ENCODE assay signal across 27 mouse cellular contexts in genomic region chr2:102959067-102959645, GRCm38 (mm10). TPM values are rescaled to one million over a fixed set of nuclear protein-coding genes. Genes with fewer than 3 reads are reported as not detected.
A peak's percentile ranks its signal among the peaks of the same experiment; 100 is the strongest.
DNase-seq lines count a peak whose midpoint lies in the region; ATAC-seq and TF ChIP-seq lines count a peak whose summit lies in the region.
"Had no signal": no experiment of that assay in that cellular context is flagged by ENCODE, and none has a peak within 500 bp of the region (broad histone marks: within the 10 kb centered on the region; RNA-seq: fewer than 3 reads in every experiment).

No protein-coding gene starts in this region.

- H3K36me3 ChIP-seq in heart, embryonic 10.5 days: no peaks in the 10 kb centered on the region
- H3K36me3 ChIP-seq in liver, postnatal 0 days (replicated peaks; ENCODE audit: insufficient read depth, low read length): no peaks in the 10 kb centered on the region
- no peaks in the 10 kb centered on the region for H3K36me3 ChIP-seq in liver, embryonic 11.5 days (ENCODE audit: control insufficient read depth, insufficient read depth, low read length)
- no peaks in the 10 kb centered on the region for H3K36me3 ChIP-seq in stomach, postnatal 0 days (ENCODE audit: control insufficient read depth, insufficient read depth, low read length)
- H3K36me3 ChIP-seq: embryonic facial prominence, embryonic 13.5 days; forebrain, embryonic 10.5 days; forebrain, embryonic 15.5 days; G1E; intestine, embryonic 15.5 days; limb, embryonic 12.5 days; midbrain, embryonic 12.5 days had no signal

- TF ChIP-seq CTCF in liver, postnatal 0 days (IDR thresholded peaks at IDR 0.05; ENCODE audit: low read depth): no peak
- TF ChIP-seq CTCF in stomach, postnatal 0 days (IDR thresholded peaks at IDR 0.05; ENCODE audit: low read depth): no peak

- H3K4me3 ChIP-seq in heart, embryonic 10.5 days: no peak overlapping the region
- H3K4me3 ChIP-seq in liver, postnatal 0 days (ENCODE audit: low read depth, low read length): no peak overlapping the region
- H3K4me3 ChIP-seq in liver, embryonic 11.5 days (ENCODE audit: low read depth, low read length): no peak overlapping the region
- no peak overlapping the region for H3K4me3 ChIP-seq in stomach, postnatal 0 days (ENCODE audit: low read depth, low read length)
- H3K4me3 ChIP-seq: embryonic facial prominence, embryonic 13.5 days; forebrain, embryonic 10.5 days; forebrain, embryonic 15.5 days; gastrocnemius, adult 2 months; intestine, embryonic 15.5 days; limb, embryonic 12.5 days; midbrain, embryonic 12.5 days had no signal

- H3K27me3 ChIP-seq in heart, embryonic 10.5 days (ENCODE audit: insufficient read depth, poor library complexity, severe bottlenecking): no peaks in the 10 kb centered on the region
- H3K27me3 ChIP-seq in liver, postnatal 0 days (ENCODE audit: insufficient read depth, low read length): no peaks in the 10 kb centered on the region
- no peaks in the 10 kb centered on the region for H3K27me3 ChIP-seq in liver, embryonic 11.5 days (replicated peaks; ENCODE audit: control insufficient read depth, insufficient read depth, low read length)
- no peaks in the 10 kb centered on the region for H3K27me3 ChIP-seq in stomach, postnatal 0 days (ENCODE audit: control insufficient read depth, insufficient read depth, low read length)
- H3K27me3 ChIP-seq: embryonic facial prominence, embryonic 13.5 days; forebrain, embryonic 15.5 days; intestine, embryonic 15.5 days; limb, embryonic 12.5 days; midbrain, embryonic 12.5 days had no signal

- ATAC-seq in liver, postnatal 0 days: no peak
- ATAC-seq in liver, embryonic 11.5 days (replicated peaks; ENCODE audit: low FRiP score): no peak
- ATAC-seq in megakaryocyte progenitor cell, adult 5-6 weeks (replicated peaks; ENCODE audit: poor library complexity): peak; percentile 92
- ATAC-seq in stomach, postnatal 0 days (ENCODE audit: low FRiP score, low TSS enrichment): no peak
- no peak for ATAC-seq in activated CD4-positive, CD25-positive, alpha-beta regulatory T cell, adult 4 months
- ATAC-seq: forebrain, embryonic 15.5 days; hindbrain, embryonic 16.5 days; intestine, embryonic 15.5 days had no signal

- TF ChIP-seq EP300 in liver, postnatal 0 days (IDR thresholded peaks at IDR 0.05; ENCODE audit: low read depth): no peak
- no peak for TF ChIP-seq EP300 in stomach, postnatal 0 days (optimal IDR thresholded peaks at IDR 0.05)

- H3K4me1 ChIP-seq in heart, embryonic 10.5 days: peaks cover 21% of the 10 kb centered on the region
- no peaks in the 10 kb centered on the region for H3K4me1 ChIP-seq in liver, postnatal 0 days (ENCODE audit: insufficient read depth)
- no peaks in the 10 kb centered on the region for H3K4me1 ChIP-seq in liver, embryonic 11.5 days (replicated peaks; ENCODE audit: control insufficient read depth, insufficient read depth, low read length)
- H3K4me1 ChIP-seq in stomach, postnatal 0 days (replicated peaks; ENCODE audit: control insufficient read depth, insufficient read depth): no peaks in the 10 kb centered on the region
- H3K4me1 ChIP-seq: forebrain, embryonic 15.5 days; intestine, embryonic 15.5 days; limb, embryonic 12.5 days; midbrain, embryonic 12.5 days had no signal

- H3K4me2 ChIP-seq in liver, postnatal 0 days (ENCODE audit: low read depth, low read length): no peak overlapping the region
- H3K4me2 ChIP-seq in liver, embryonic 11.5 days: no peak overlapping the region
- no peak overlapping the region for H3K4me2 ChIP-seq in stomach, postnatal 0 days (replicated peaks; ENCODE audit: low read depth)
- H3K4me2 ChIP-seq: embryonic facial prominence, embryonic 13.5 days; forebrain, embryonic 15.5 days; intestine, embryonic 15.5 days; limb, embryonic 12.5 days; midbrain, embryonic 12.5 days had no signal

- no peak for DNase-seq in heart, embryonic 10.5 days (ENCODE audit: low spot score)
- DNase-seq in heart, postnatal 4 days: no peak
- no peak for DNase-seq in liver, postnatal 0 days
- no peak for DNase-seq in liver, embryonic 11.5 days (ENCODE audit: low spot score)
- DNase-seq in stomach, postnatal 0 days (ENCODE audit: low spot score): no peak
- no peak for DNase-seq in frontal cortex, postnatal 14 days (ENCODE audit: low spot score in 2 of 2)
- DNase-seq: adrenal gland, postnatal 14 days; cerebellum, adult 18-20 months; gastrocnemius, adult 2 months; gastrocnemius, postnatal 36 days; kidney, postnatal 10 days; layer of hippocampus, postnatal 36 days; lung, postnatal 4 days; right cerebral cortex, adult 18-20 months; spleen, adult 18-20 months; thymus, adult 2 months; thymus, postnatal 36 days had no signal

- H3K27ac ChIP-seq in heart, embryonic 10.5 days: peak overlapping the region; percentile 80
- H3K27ac ChIP-seq in liver, postnatal 0 days (ENCODE audit: low read depth): peak overlapping the region; percentile 34; the same call in 1 of the 2 replicates
- H3K27ac ChIP-seq in liver, embryonic 11.5 days (ENCODE audit: low read depth, low read length): no peak overlapping the region
- peak overlapping the region; percentile 40; the same call in 1 of the 2 replicates for H3K27ac ChIP-seq in stomach, postnatal 0 days (replicated peaks)
- H3K27ac ChIP-seq: embryonic facial prominence, embryonic 13.5 days; forebrain, embryonic 10.5 days; forebrain, embryonic 15.5 days; gastrocnemius, adult 2 months; intestine, embryonic 15.5 days; limb, embryonic 12.5 days; midbrain, embryonic 12.5 days had no signal

- no peak overlapping the region for H3K9ac ChIP-seq in liver, postnatal 0 days (replicated peaks)
- H3K9ac ChIP-seq in liver, embryonic 11.5 days (ENCODE audit: low read depth, low read length): no peak overlapping the region
- no peak overlapping the region for H3K9ac ChIP-seq in stomach, postnatal 0 days (ENCODE audit: low read length)
- H3K9ac ChIP-seq: embryonic facial prominence, embryonic 13.5 days; forebrain, embryonic 15.5 days; intestine, embryonic 15.5 days; limb, embryonic 12.5 days; midbrain, embryonic 12.5 days had no signal

- no peaks in the 10 kb centered on the region for H3K9me3 ChIP-seq in heart, embryonic 10.5 days
- no peaks in the 10 kb centered on the region for H3K9me3 ChIP-seq in liver, postnatal 0 days (ENCODE audit: low read length)
- H3K9me3 ChIP-seq in liver, embryonic 11.5 days (ENCODE audit: control insufficient read depth, low read length): no peaks in the 10 kb centered on the region
- no peaks in the 10 kb centered on the region for H3K9me3 ChIP-seq in stomach, postnatal 0 days (ENCODE audit: control insufficient read depth, low read length)
- H3K9me3 ChIP-seq: embryonic facial prominence, embryonic 13.5 days; forebrain, embryonic 10.5 days; forebrain, embryonic 15.5 days; G1E; intestine, embryonic 15.5 days; limb, embryonic 12.5 days; midbrain, embryonic 12.5 days had no signal

- WGBS in heart, embryonic 10.5 days: 90% methylated on average over 5 of the region's 5 CpGs
- 68% methylated on average over 5 of the region's 5 CpGs for WGBS in liver, postnatal 0 days (ENCODE audit: insufficient replicate concordance)
- 86% methylated on average over 5 of the region's 5 CpGs for WGBS in liver, embryonic 11.5 days
- 76% methylated on average over 5 of the region's 5 CpGs for WGBS in stomach, postnatal 0 days

RNA-seq across cellular contexts. Expression of gene Cd44, which starts 57.7 kb away (rescaled TPM):
- polyA plus RNA-seq in heart, embryonic 10.5 days (2016; fragmentation: Nextera tagmentation; extraction: Ambion mirVana): 13.4 and 22.7 TPM in 2 replicates
- 10 to 100 TPM; 26.7 to 28.2 TPM for total RNA-seq in heart, postnatal 4 days (2021)
- 14.1 and 15.2 TPM in 2 replicates for polyA plus RNA-seq in liver, postnatal 0 days (2015; fragmentation: Nextera tagmentation; extraction: Ambion mirVana)
- 25.9 and 28.1 TPM in 2 replicates for polyA plus RNA-seq in liver, embryonic 11.5 days (2014; fragmentation: Nextera tagmentation; extraction: Ambion mirVana)
- total RNA-seq in megakaryocyte progenitor cell, adult 5-6 weeks (2015): 182 and 183 TPM in 2 replicates
- total RNA-seq in megakaryocyte progenitor cell, adult 5-6 weeks (2017): 128 and 134 TPM in 2 replicates
- polyA plus RNA-seq in stomach, postnatal 0 days (2015; fragmentation: Nextera tagmentation; extraction: Ambion mirVana): 27.5 and 27.7 TPM in 2 replicates
- polyA plus RNA-seq in activated CD4-positive, CD25-positive, alpha-beta regulatory T cell, adult 4 months (2017; shearing (Covaris generic)): 10 to 100 TPM; 78.7 to 86.7 TPM
